Mouse (Mus musculus): ENCODE data around the gene Npepps.

DNA sequence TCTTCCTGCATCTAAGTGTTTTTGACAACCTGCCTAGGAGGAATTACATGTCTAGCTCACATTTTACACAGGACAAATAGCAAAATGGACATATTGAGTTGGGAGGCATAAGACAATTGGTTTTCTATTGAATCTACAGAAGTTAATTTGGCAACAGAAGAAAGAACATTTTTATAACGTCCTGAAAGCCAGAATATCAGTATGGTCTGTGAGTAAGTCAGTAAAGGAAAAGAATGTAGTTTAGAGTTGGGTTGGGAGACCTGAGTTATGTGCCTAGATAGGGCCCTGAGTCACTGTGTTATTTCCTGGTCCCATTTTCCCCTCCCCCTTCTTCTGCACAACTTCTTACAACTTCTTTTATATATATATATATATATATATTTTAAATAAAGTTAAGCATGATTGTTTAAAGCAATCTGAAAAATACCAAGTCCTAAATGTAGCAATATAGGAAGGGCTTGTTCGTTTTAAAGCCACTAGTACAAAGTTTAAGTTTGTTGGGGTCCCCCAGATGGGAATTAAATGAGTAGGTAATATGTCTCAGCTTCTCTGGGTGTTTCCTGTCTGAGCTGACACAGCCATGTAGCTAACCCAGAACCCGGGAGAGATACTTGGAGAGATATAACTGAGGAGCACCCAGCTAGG lies 28.5 kb upstream of the Npepps start:
- no peak for TF ChIP-seq POLR2A (IDR thresholded peaks at IDR 0.05; ENCODE audit: borderline replicate concordance, insufficient read depth, low read length)
- no peak for TF ChIP-seq CTCF (IDR thresholded peaks at IDR 0.05; ENCODE audit: borderline replicate concordance, insufficient read depth, low read depth, low read length)

Measured in cerebellum, adult 2 months (tissue).